Mouse (Mus musculus) liver, embryonic 14.5 days (tissue): ENCODE results near the gene Atf7. TPM values are rescaled to one million over a fixed set of nuclear protein-coding genes. Genes with fewer than 3 reads are reported as not detected.
"Not testable (repeated sequence)": the region's sequence is repeated elsewhere in the genome, so short reads cannot be mapped to it uniquely, and the experiment has no call there.

Experiments used
- ATAC-seq: fragments of 200-750 bp; cut with Nextera tagmentation; 2 replicates; pipeline ENCODE4 v1.8.0; 2017; ENCODE audit warnings: moderate number of reproducible peaks, mild to moderate bottlenecking, moderate library complexity; ENCODE audit not compliant: insufficient read depth
- DNase-seq, 3 experiments: peaks; one replicate each; pipeline ENCODE4 v3.0.0-alpha.2; 2012 to 2013; ENCODE audit warnings: low read depth in 3 of 3, low spot score in 3 of 3
- H3K27ac ChIP-seq: fragments of 300-500 bp; sonication (generic); 2 replicates; pipeline ENCODE4 v1.5.1; 2014; ENCODE audit warnings: moderate library complexity, mild to moderate bottlenecking, control low read depth, inconsistent platforms
- H3K27me3 ChIP-seq: fragments of 300-500 bp; sonication (generic); 2 replicates; pipeline ENCODE4 v1.6.1; 2014; ENCODE audit warnings: mild to moderate bottlenecking, low read length, moderate library complexity; ENCODE audit not compliant: control insufficient read depth, insufficient read depth
- H3K36me3 ChIP-seq: fragments of 300-500 bp; sonication (generic); replicated peaks from 2 replicates; pipeline ENCODE4 v1.6.1; 2014; ENCODE audit warnings: low read depth; ENCODE audit not compliant: control insufficient read depth, insufficient read depth
- H3K4me1 ChIP-seq, 2 experiments: fragments of 200-500 bp in 1 of 2; fragments of 300-500 bp in 1 of 2; sonication (generic) in 1 of 2; replicated peaks; 2 replicates each; pipeline ENCODE4 v1.6.1; 2012 to 2014; ENCODE audit warnings: antibody characterized with exemption in 1 of 2, inconsistent platforms in 1 of 2, low read length in 1 of 2; ENCODE audit not compliant: control insufficient read depth in 2 of 2, insufficient read depth in 2 of 2
- H3K4me2 ChIP-seq: fragments of 300-500 bp; sonication (generic); 2 replicates; pipeline ENCODE4 v1.6.1; 2014; ENCODE audit warnings: low read depth, mild to moderate bottlenecking, control low read depth, moderate library complexity
- H3K4me3 ChIP-seq, 2 experiments: fragments of 200-500 bp in 1 of 2; fragments of 300-500 bp in 1 of 2; sonication (generic) in 1 of 2; 2 replicates each; pipeline ENCODE4 v1.5.1; 2012 to 2014; ENCODE audit warnings: low read depth in 2 of 2, low read length in 2 of 2, mild to moderate bottlenecking in 2 of 2, control low read depth in 1 of 2, inconsistent platforms in 1 of 2, moderate library complexity in 1 of 2; ENCODE audit not compliant: insufficient read depth in 1 of 2
- H3K9ac ChIP-seq: fragments of 300-500 bp; sonication (generic); replicated peaks from 2 replicates; pipeline ENCODE4 v1.6.1; 2014; ENCODE audit warnings: mild to moderate bottlenecking, control low read depth, moderate library complexity
- H3K9me3 ChIP-seq: fragments of 300-500 bp; sonication (generic); 2 replicates; pipeline ENCODE4 v1.6.1; 2016; ENCODE audit warnings: low read length, mixed read lengths; ENCODE audit not compliant: control insufficient read depth
- CTCF ChIP-seq: IDR thresholded peaks from 2 replicates; pipeline ENCODE4 v1.5.1; 2016; ENCODE audit warnings: antibody characterized with exemption, low read depth, control low read depth
- EP300 ChIP-seq: IDR thresholded peaks from 2 replicates; pipeline ENCODE4 v1.6.1; 2016; ENCODE audit warnings: antibody characterized with exemption, low read depth
- WGBS: fragments of 180-500 bp; shearing (Covaris S2); extraction: QIAGEN DNeasy Blood & Tissue Kit; methylation state at CpG from one replicate; pipeline ENCODE4 v1.1.7; 2014; ENCODE audit not compliant: insufficient replicate concordance; 5-methylcytosine and 5-hydroxymethylcytosine counted together
- polyA plus RNA-seq, 2 experiments: library from polyadenylated mRNA; depleted of rRNA in 1 of 2; stranded (reverse) in 1 of 2; unstranded in 1 of 2; fragments of >200 nt; fragmentation: Nextera tagmentation in 1 of 2; extraction: Ambion mirVana in 1 of 2; gene quantifications; 2 replicates each; pipeline versions ENCODE4 v1.2.1 to v1.2.3; 2012 to 2014

Gene Atf7
- polyA plus RNA-seq, 2 experiments: 7.3 to 12.3 TPM

DNA sequence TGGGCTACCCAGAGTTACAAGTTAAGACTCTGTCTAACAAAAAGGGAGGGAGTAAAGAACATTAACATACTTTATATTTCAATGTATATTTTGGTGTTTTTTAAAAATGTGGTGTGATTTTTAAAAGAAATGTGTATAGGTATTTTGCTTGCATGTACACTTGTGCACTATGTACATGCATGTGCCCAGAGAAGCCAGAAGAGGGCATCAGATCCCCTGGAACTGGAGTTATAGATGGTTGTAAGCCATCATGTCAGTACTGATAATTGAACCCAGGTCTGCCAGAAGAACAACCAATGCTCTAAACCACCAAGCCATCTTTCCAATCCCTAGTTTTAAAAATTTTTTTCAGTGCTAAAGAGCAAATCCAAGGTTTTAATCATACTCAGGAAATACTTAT is 12.3 kb downstream of the Atf7 start:
- no peak overlapping the region for H3K9ac ChIP-seq

DNA sequence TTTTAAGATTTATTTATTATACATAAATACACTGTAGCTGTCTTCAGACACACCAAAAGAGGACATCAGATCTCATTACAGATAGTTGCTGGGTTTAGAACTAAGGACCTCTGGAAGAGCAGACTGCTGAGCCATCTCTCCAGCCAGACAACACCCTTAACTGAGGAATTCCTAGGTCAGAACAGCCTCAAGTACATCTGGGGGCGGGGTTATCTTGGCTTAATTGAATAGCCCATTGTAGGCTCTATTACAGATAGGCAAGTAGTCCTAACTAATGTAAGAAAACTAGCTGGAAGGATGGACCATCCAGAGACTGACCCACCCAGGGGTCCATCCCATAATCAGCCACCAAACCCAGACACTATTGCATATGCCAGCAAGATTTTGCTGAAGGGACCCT is 16.7 kb downstream of the Atf7 start:
- ATAC-seq, H3K4me3 ChIP-seq, H3K9me3 ChIP-seq, DNase-seq, H3K4me2 ChIP-seq, H3K27ac ChIP-seq, H3K9ac ChIP-seq, H3K27me3 ChIP-seq, H3K36me3 ChIP-seq, H3K4me1 ChIP-seq: not testable (repeated sequence)
- 61% methylated on average over 1 of the region's 1 CpGs for WGBS

More for the DNA sequence above, 12.3 kb downstream of the Atf7 start:
- TF ChIP-seq EP300 (no peak), CTCF (peak; percentile 41)
- DNase-seq (no peak), ATAC-seq (no peak)
- H3K36me3 ChIP-seq: no peaks in the 10 kb centered on the region
- no peaks in the 10 kb centered on the region for H3K27me3 ChIP-seq
- no peak overlapping the region for H3K4me2 ChIP-seq
- H3K4me3 ChIP-seq: no peak overlapping the region
- no peak overlapping the region for H3K27ac ChIP-seq
- peaks cover 0 to 3% of the 10 kb centered on the region in 2 experiments; a peak in 3 of 4 replicates for H3K4me1 ChIP-seq
- no peaks in the 10 kb centered on the region for H3K9me3 ChIP-seq

GRCm38 (mm10) chr15:102593996-102594656 is 31.1 kb downstream of the Atf7 start:
- no peak for ATAC-seq

GRCm38 (mm10) chr15:102592674-102593073 is 32.6 kb downstream of the Atf7 start:
- Histone ChIP-seq H3K4me1 (no peaks in the 10 kb centered on the region), H3K9me3 (no peaks in the 10 kb centered on the region), H3K36me3 (no peaks in the 10 kb centered on the region), H3K9ac (no peak overlapping the region), H3K4me3 (no peak overlapping the region), H3K27me3 (no peaks in the 10 kb centered on the region), H3K4me2 (no peak overlapping the region), H3K27ac (no peak overlapping the region)
- WGBS: 42% methylated on average over 1 of the region's 1 CpGs
- ATAC-seq: no peak
- no peak for DNase-seq
- no peak for TF ChIP-seq CTCF
- no peak for TF ChIP-seq EP300

More at GRCm38 (mm10) chr15:102593996-102594656, 31.1 kb downstream of the Atf7 start:
- Histone ChIP-seq H3K4me1 (no peaks in the 10 kb centered on the region), H3K4me2 (no peak overlapping the region), H3K27me3 (no peaks in the 10 kb centered on the region), H3K27ac (no peak overlapping the region), H3K36me3 (no peaks in the 10 kb centered on the region), H3K4me3 (no peak overlapping the region), H3K9ac (no peak overlapping the region), H3K9me3 (no peaks in the 10 kb centered on the region)
- no peak for DNase-seq
- 71% methylated on average over 8 of the region's 8 CpGs for WGBS
- TF ChIP-seq CTCF (no peak), EP300 (no peak)

- H3K4me3 ChIP-seq: no peak overlapping the region
- H3K4me1 ChIP-seq: no peaks in the 10 kb centered on the region
- no peaks in the 10 kb centered on the region for H3K36me3 ChIP-seq
- no peak overlapping the region for H3K27ac ChIP-seq
- H3K9ac ChIP-seq: no peak overlapping the region
- H3K4me2 ChIP-seq: no peak overlapping the region
- no peak for DNase-seq
- ATAC-seq: no peak
- no peak for TF ChIP-seq CTCF
- no peak for TF ChIP-seq EP300
- no peaks in the 10 kb centered on the region for H3K27me3 ChIP-seq
- H3K9me3 ChIP-seq: no peaks in the 10 kb centered on the region
- 82% methylated on average over 1 of the region's 1 CpGs for WGBS
These were observed 34.7 kb downstream of the Atf7 start for GRCm38 (mm10) chr15:102590567-102590966.
